Mouse (Mus musculus): ENCODE measurements around the gene Frat2. TPM values are rescaled to one million over a fixed set of nuclear protein-coding genes. Genes with fewer than 3 reads are reported as not detected.
A peak's percentile ranks its signal among the peaks of the same experiment; 100 is the strongest.

The Frat2 gene
- polyA plus RNA-seq (2012; fragmentation: generic; extraction: Trizol), result 0.60 TPM
- long read RNA-seq, experiment 1, result 0 reads
- long read RNA-seq, experiment 2, result 0 reads

- H3K79me3 ChIP-seq (ENCODE audit: low read depth), result no peaks in the 10 kb centered on the region
- TF ChIP-seq MYOD1 (IDR thresholded peaks at IDR 0.05; ENCODE audit: control insufficient read depth, insufficient read length, low read depth) (no peak), MYOG (IDR thresholded peaks at IDR 0.05; ENCODE audit: control insufficient read depth, extremely low read depth, insufficient read length) (no peak), CEBPB (IDR thresholded peaks at IDR 0.05; ENCODE audit: low read depth) (peak; percentile 77), MAX (IDR thresholded peaks at IDR 0.05) (peak; percentile 80), USF1 (IDR thresholded peaks at IDR 0.05; ENCODE audit: low read depth) (peak; percentile 11), FOSL1 (IDR thresholded peaks at IDR 0.05; ENCODE audit: insufficient read depth, low read length, poor library complexity, severe bottlenecking) (no peak), CTCF (IDR thresholded peaks at IDR 0.05; ENCODE audit: control insufficient read depth, insufficient read depth, insufficient read length) (no peak)
- H3K27me3 ChIP-seq (ENCODE audit: control insufficient read depth, insufficient read depth, insufficient read length), result peaks cover 14% of the 10 kb centered on the region
- no peaks in the 10 kb centered on the region for H3K79me2 ChIP-seq (ENCODE audit: control insufficient read depth, insufficient read depth)
- peak within 1 kb of the TSS; percentile 40 for H3K4me3 ChIP-seq (ENCODE audit: insufficient read depth, poor library complexity, severe bottlenecking)
- peak within 1 kb of the TSS; percentile 48 for H3ac ChIP-seq (ENCODE audit: control insufficient read depth, insufficient read length, low read depth)
- H3K36me3 ChIP-seq (ENCODE audit: control insufficient read depth, insufficient read depth), result no peaks in the 10 kb centered on the region
These were observed at the start of gene Frat2 for GRCm38 (mm10) chr19:41847992-41848851. TSS of gene Frat2 (minus strand) at chr19:41848132.

GRCm38 (mm10) chr19:41896319-41896711, 48.4 kb upstream of the Frat2 start:
- Histone ChIP-seq H3K79me2 (ENCODE audit: control insufficient read depth, insufficient read depth) (peaks cover 36% of the 10 kb centered on the region), H3ac (ENCODE audit: control insufficient read depth, insufficient read length, low read depth) (no peak overlapping the region), H3K4me3 (ENCODE audit: insufficient read depth, poor library complexity, severe bottlenecking) (peak overlapping the region; percentile 75), H3K36me3 (ENCODE audit: control insufficient read depth, insufficient read depth) (peaks cover 10% of the 10 kb centered on the region), H3K79me3 (ENCODE audit: low read depth) (peaks cover 22% of the 10 kb centered on the region), H3K27me3 (ENCODE audit: control insufficient read depth, insufficient read depth, insufficient read length) (no peaks in the 10 kb centered on the region)
- TF ChIP-seq CEBPB (IDR thresholded peaks at IDR 0.05; ENCODE audit: low read depth) (no peak), CTCF (IDR thresholded peaks at IDR 0.05; ENCODE audit: control insufficient read depth, insufficient read depth, insufficient read length) (no peak), FOSL1 (IDR thresholded peaks at IDR 0.05; ENCODE audit: insufficient read depth, low read length, poor library complexity, severe bottlenecking) (no peak), MYOG (IDR thresholded peaks at IDR 0.05; ENCODE audit: control insufficient read depth, extremely low read depth, insufficient read length) (no peak), MYOD1 (IDR thresholded peaks at IDR 0.05; ENCODE audit: control insufficient read depth, insufficient read length, low read depth) (no peak), MAX (IDR thresholded peaks at IDR 0.05) (no peak), USF1 (IDR thresholded peaks at IDR 0.05; ENCODE audit: low read depth) (no peak)

GRCm38 (mm10) chr19:41895460-41896318, 47.8 kb upstream of the Frat2 start, which contains the start of gene Rrp12:
TSS of gene Rrp12 (minus strand) at chr19:41896173.
- Histone ChIP-seq H3K79me2 (ENCODE audit: control insufficient read depth, insufficient read depth) (peaks cover 36% of the 10 kb centered on the region), H3K79me3 (ENCODE audit: low read depth) (peaks cover 22% of the 10 kb centered on the region), H3ac (ENCODE audit: control insufficient read depth, insufficient read length, low read depth) (peak within 1 kb of the TSS; percentile 82), H3K36me3 (ENCODE audit: control insufficient read depth, insufficient read depth) (peaks cover 16% of the 10 kb centered on the region), H3K27me3 (ENCODE audit: control insufficient read depth, insufficient read depth, insufficient read length) (no peaks in the 10 kb centered on the region), H3K4me3 (ENCODE audit: insufficient read depth, poor library complexity, severe bottlenecking) (peak within 1 kb of the TSS; percentile 75)
- peak; percentile 38 for TF ChIP-seq USF1 (IDR thresholded peaks at IDR 0.05; ENCODE audit: low read depth)
- TF ChIP-seq MYOG (IDR thresholded peaks at IDR 0.05; ENCODE audit: control insufficient read depth, extremely low read depth, insufficient read length), result no peak
- no peak for TF ChIP-seq MYOD1 (IDR thresholded peaks at IDR 0.05; ENCODE audit: control insufficient read depth, insufficient read length, low read depth)
- no peak for TF ChIP-seq CEBPB (IDR thresholded peaks at IDR 0.05; ENCODE audit: low read depth)
- TF ChIP-seq FOSL1 (IDR thresholded peaks at IDR 0.05; ENCODE audit: insufficient read depth, low read length, poor library complexity, severe bottlenecking), result no peak
- TF ChIP-seq CTCF (IDR thresholded peaks at IDR 0.05; ENCODE audit: control insufficient read depth, insufficient read depth, insufficient read length), result no peak
- peak; percentile 95 for TF ChIP-seq MAX (IDR thresholded peaks at IDR 0.05)

GRCm38 (mm10) chr19:41894959-41895358, 47.0 kb upstream of the Frat2 start:
- H3K79me2 ChIP-seq (ENCODE audit: control insufficient read depth, insufficient read depth), result peaks cover 36% of the 10 kb centered on the region
- no peaks in the 10 kb centered on the region for H3K27me3 ChIP-seq (ENCODE audit: control insufficient read depth, insufficient read depth, insufficient read length)
- H3K36me3 ChIP-seq (ENCODE audit: control insufficient read depth, insufficient read depth), result peaks cover 21% of the 10 kb centered on the region
- TF ChIP-seq USF1 (IDR thresholded peaks at IDR 0.05; ENCODE audit: low read depth) (no peak), FOSL1 (IDR thresholded peaks at IDR 0.05; ENCODE audit: insufficient read depth, low read length, poor library complexity, severe bottlenecking) (no peak), CEBPB (IDR thresholded peaks at IDR 0.05; ENCODE audit: low read depth) (no peak), CTCF (IDR thresholded peaks at IDR 0.05; ENCODE audit: control insufficient read depth, insufficient read depth, insufficient read length) (no peak), MYOD1 (IDR thresholded peaks at IDR 0.05; ENCODE audit: control insufficient read depth, insufficient read length, low read depth) (no peak), MAX (IDR thresholded peaks at IDR 0.05) (no peak), MYOG (IDR thresholded peaks at IDR 0.05; ENCODE audit: control insufficient read depth, extremely low read depth, insufficient read length) (no peak)
- peaks cover 22% of the 10 kb centered on the region for H3K79me3 ChIP-seq (ENCODE audit: low read depth)
- peak overlapping the region; percentile 82 for H3ac ChIP-seq (ENCODE audit: control insufficient read depth, insufficient read length, low read depth)
- H3K4me3 ChIP-seq (ENCODE audit: insufficient read depth, poor library complexity, severe bottlenecking), result peak overlapping the region; percentile 75

- peaks cover 82% of the 10 kb centered on the region for H3K36me3 ChIP-seq (ENCODE audit: control insufficient read depth, insufficient read depth)
- H3K79me2 ChIP-seq (ENCODE audit: control insufficient read depth, insufficient read depth), result peaks cover 9% of the 10 kb centered on the region
- H3K27me3 ChIP-seq (ENCODE audit: control insufficient read depth, insufficient read depth, insufficient read length), result no peaks in the 10 kb centered on the region
- no peak overlapping the region for H3ac ChIP-seq (ENCODE audit: control insufficient read depth, insufficient read length, low read depth)
- no peak for TF ChIP-seq FOSL1 (IDR thresholded peaks at IDR 0.05; ENCODE audit: insufficient read depth, low read length, poor library complexity, severe bottlenecking)
- no peak for TF ChIP-seq MYOG (IDR thresholded peaks at IDR 0.05; ENCODE audit: control insufficient read depth, extremely low read depth, insufficient read length)
- no peak for TF ChIP-seq MAX (IDR thresholded peaks at IDR 0.05)
- TF ChIP-seq MYOD1 (IDR thresholded peaks at IDR 0.05; ENCODE audit: control insufficient read depth, insufficient read length, low read depth), result no peak
- no peak for TF ChIP-seq CEBPB (IDR thresholded peaks at IDR 0.05; ENCODE audit: low read depth)
- no peak for TF ChIP-seq CTCF (IDR thresholded peaks at IDR 0.05; ENCODE audit: control insufficient read depth, insufficient read depth, insufficient read length)
- no peak for TF ChIP-seq USF1 (IDR thresholded peaks at IDR 0.05; ENCODE audit: low read depth)
- H3K79me3 ChIP-seq (ENCODE audit: low read depth), result no peaks in the 10 kb centered on the region
- H3K4me3 ChIP-seq (ENCODE audit: insufficient read depth, poor library complexity, severe bottlenecking), result no peak overlapping the region
These were observed 40.3 kb upstream of the Frat2 start for GRCm38 (mm10) chr19:41888191-41888590.
